Mouse (Mus musculus): ENCODE data around the gene Vps41.

DNA sequence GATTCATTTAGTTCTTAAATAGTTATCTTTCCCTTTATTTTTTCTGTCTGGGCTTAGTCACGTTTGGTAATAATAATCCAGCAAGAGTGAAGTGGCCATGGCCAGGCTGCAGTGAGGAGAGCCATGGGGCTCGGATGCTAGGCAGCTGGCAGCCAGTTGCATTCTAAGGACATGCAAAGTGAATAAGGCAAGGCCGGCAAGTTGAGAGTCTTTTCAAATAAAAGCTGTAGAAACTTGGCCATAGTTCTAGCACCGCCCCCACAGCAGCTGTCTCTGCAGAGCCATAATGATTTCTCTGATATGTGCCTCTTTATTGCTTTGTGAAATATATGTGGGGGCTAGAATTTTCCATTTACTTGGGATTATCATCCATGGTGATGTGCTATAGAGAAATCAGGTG, 141.1 kb downstream of the Vps41 start:
- no peak for TF ChIP-seq CTCF (IDR thresholded peaks at IDR 0.05; ENCODE audit: control insufficient read depth, insufficient read depth, insufficient replicate concordance, low read depth, low read length)
- no peak for TF ChIP-seq POLR2A (IDR thresholded peaks at IDR 0.05; ENCODE audit: control insufficient read depth, low read depth, low read length)
